Mouse (Mus musculus): ENCODE measurements around the gene Celf2. TPM values are rescaled to one million over a fixed set of nuclear protein-coding genes. Genes with fewer than 3 reads are reported as not detected.

Celf2 gene
- total RNA-seq, 2 experiments from 2014 or later: 92.8 to 223 TPM

DNA sequence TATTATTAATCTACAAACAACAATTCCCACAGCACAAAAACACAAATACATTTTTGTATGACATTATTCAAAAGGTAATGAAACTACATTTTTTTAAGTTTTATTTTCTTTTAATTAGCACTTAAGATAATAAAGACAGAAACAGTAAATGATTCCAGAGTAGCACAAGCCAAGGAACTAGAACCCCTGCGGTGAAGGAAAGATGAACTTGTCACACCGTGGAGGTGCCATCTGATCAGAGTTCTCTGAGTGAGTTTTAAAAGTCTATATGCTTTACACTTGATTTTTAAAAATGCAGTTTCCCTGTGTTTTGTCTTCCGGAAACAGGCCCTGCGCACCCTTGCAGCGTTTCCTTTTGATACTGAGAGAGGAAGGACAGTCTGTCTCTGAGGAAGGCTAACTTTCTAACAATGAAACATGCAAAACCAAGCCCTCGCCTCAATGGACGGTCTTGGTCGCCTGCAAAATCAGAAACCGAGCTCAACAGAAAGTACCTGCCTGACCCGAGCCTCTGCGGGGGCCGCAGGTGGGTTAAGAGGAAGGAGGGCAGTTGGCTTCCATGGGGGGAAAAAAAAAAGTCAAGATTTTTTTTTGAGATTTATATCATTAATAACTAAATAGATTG, 966.7 kb downstream of the Celf2 start:
- no peak for ATAC-seq (replicated peaks; ENCODE audit: poor library complexity, severe bottlenecking)

DNA sequence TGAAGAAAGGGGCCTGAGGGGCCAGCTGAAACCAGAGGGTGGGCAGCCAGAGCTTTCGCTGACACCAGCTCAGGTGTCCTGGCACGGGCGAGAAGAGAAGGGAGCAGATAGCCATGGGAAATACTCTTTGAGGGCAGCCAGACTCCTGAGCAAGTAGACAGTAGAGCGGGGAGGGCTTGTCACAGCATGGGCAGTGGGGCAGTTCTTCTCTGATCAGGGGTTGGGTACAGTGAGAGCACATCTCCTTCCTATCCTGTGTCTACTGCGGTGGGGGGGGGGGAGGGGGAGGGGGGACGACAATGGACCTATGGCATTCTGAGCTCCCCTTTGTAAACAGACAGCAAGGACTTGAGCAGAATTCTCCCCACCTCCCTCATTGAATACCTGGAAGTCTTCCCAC, 968.5 kb downstream of the Celf2 start:
- ATAC-seq (replicated peaks; ENCODE audit: poor library complexity, severe bottlenecking): no peak

DNA sequence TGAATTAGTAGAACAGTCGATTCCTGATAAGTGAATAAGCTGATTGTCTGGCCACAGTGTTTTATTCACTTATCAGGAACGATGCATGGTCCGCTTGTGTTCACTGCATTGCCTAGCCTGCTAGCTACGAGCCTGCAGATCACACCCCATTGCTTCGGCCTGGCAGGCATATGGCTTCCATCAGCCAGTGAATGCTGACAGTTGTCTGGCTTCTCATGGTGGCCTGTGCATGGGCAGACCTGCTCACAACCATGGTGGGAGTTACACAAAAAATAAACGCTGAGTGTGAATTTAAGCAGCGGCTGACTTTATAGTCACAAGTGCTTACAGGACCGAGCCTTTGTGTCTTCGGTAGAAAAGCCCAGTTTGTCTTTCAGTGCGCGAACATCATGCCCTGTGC, 969.3 kb downstream of the Celf2 start:
- no peak for ATAC-seq (replicated peaks; ENCODE audit: poor library complexity, severe bottlenecking)

DNA sequence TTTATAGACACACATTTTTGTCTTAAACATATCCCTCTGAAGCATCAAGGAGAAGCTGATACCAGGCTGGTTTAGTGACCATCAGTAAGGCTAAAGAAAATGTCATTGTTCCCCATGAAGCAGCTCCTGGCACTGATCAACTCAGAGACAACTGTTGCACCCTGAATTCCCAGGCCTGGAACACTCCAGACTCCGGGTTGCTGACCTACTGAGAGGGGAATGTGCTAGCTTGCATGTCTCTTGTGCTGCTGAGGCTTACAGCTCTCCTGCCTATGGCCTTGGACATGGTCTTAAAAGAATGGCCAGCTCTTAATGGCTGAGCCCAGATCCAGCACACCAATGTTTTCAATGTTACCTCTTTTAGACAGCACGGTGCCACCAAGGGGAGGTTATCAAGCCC, 970.9 kb downstream of the Celf2 start:
- ATAC-seq (replicated peaks; ENCODE audit: poor library complexity, severe bottlenecking): no peak

DNA sequence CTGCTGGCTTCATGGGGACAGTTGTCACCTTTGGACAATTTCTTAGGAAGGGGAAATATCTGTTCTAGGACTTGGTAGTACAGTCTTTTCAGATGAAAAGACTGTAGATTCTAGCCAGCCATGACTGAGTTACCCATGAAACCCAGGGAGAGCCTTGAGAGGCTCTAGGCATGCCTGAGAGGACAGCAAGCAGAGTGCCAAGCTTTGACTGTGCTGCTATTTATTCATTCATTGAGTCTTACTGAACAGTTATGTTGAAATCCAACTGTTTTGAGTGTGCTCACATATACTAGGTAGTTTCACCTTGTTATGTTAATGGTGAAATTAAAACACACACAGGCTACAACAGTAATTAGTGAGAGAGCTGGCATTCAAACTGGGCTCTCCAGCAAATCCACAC, 971.3 kb downstream of the Celf2 start:
- no peak for ATAC-seq (replicated peaks; ENCODE audit: poor library complexity, severe bottlenecking)

DNA sequence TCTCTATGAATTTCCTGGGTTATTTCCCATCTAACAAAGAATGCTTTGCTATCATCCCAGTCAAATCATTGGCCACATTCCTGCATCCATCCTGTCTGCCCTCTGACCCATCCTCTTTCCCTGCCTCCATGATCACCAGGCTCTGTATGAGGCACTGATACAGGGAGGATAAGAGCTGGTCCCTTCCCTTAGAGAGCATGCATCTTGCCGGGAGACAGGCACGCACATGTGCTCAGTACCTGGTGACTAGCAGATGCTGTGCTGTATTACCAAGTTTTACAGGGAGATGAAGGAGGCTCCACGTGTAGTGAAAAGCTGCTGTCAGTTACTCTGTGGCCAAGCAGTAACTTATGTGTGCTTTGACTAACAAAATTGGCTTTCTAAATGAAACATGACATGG, 972.0 kb downstream of the Celf2 start:
- ATAC-seq (replicated peaks; ENCODE audit: poor library complexity, severe bottlenecking): no peak

DNA sequence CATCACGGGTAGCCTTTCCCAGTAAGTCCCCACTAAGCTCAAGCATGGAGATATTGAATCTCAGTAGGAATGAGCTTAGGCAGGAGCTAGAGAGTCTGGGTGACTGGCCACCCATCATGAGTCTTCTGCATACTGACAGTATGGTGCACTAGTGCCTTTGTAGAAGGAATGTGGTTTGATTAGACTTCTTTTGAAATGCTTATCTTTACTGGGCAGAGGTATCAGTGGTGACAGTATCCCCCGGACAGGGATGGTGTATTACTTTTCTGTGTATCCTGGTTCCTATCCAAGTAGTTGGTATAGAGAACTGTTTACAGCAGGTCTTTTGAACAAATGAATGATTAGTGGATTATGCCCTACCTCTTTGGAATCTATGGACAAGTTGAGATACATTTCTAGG, 973.0 kb downstream of the Celf2 start:
- ATAC-seq (replicated peaks; ENCODE audit: poor library complexity, severe bottlenecking): no peak

DNA sequence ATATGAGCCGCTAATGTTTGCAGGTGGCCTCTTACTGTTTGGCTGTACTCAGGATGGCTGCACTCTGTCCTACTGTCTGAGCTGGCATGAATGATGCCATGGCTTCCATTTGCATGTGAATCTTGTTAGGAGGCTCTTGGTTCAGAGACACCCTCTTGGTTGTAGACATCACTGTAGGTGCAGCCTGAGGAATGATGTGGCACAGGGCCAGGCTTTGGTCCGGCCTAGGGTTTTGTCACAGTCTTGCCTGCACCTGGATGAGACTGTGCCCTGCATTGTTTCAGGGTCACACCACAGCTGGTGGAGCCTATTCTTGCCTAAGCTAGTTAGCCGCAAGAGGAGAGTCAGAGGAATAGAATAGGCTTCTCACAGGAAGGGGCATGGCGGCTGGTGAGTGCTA, 977.0 kb downstream of the Celf2 start:
- ATAC-seq (replicated peaks; ENCODE audit: poor library complexity, severe bottlenecking): no peak

DNA sequence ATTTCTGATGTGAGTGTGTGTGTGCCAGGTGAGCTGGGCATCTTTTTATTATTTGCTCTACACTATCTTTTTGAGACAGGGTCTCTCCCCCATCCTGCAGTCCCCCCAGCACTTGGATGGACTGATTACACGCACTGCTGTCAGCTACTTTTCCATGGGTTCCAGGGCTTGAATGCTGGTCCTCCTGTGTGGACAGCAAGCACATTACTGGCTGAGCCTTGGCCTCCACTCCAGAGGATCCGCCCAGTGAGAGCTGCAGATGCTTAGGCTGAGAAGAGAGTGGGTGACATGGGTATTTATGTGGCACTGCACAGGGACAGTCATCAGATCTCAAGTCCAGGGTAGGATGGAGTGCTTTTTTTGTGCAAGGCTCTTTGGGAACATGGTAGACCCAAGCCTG, 981.3 kb downstream of the Celf2 start:
- ATAC-seq (replicated peaks; ENCODE audit: poor library complexity, severe bottlenecking): no peak

DNA sequence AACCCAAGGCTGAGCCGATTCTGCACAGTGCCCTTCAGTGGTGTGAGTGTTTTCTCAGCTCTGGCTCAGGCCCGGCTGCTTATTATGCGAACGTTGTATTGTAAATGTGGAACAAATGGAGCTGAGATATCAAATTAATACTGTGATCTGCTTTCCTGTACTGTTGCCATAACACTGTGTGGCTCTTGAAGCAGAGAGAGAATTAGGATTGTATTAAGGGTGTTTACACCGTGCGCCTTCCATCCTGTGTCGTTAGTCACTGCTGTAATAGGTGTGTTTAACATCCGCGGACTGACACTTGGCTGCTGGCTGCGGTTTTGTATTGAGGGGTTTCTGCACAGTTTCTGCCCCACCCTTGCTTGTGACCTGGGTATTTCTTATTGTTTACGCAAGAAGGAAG, 982.5 kb downstream of the Celf2 start:
- ATAC-seq (replicated peaks; ENCODE audit: poor library complexity, severe bottlenecking): no peak

DNA sequence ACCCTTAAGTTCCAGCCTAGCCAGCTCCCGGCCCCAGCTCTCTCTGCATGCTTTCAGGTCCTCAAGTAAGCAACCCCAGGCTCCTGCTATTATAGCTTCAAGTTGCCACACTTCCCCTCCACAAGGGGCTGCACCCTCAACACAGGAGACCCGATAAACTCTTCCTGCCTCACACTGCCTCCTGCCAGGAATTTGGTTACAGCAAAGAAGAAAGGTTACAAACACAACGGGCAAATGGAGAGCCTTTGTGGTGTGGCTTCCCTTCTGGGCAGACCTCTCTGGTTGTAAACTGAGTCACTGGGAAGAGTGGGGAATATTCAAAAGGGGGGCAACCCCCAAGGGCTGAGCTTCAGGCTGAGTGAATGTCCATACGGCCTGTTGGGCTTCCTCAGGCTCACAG, 983.1 kb downstream of the Celf2 start:
- peak; percentile 25; the same call in 1 of the 2 replicates for ATAC-seq (replicated peaks; ENCODE audit: poor library complexity, severe bottlenecking)

DNA sequence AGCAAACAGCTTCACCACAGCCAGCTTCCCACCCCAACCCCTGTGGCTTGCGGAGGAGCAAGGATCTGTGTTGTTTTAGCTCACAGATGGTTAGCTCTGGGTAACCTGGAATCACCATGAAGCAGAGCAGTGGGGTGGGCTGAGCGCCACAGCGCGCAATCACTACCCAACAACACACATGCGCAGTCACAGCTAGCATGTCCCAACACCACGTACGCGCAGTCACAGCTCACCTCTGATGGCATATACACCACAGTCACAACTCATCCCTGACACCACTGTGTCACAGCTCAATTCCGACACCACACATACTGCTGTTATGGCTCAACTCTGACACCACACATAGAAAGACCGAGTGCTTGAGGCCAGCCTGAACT, 985.5 kb downstream of the Celf2 start:
- no peak for ATAC-seq (replicated peaks; ENCODE audit: poor library complexity, severe bottlenecking)

DNA sequence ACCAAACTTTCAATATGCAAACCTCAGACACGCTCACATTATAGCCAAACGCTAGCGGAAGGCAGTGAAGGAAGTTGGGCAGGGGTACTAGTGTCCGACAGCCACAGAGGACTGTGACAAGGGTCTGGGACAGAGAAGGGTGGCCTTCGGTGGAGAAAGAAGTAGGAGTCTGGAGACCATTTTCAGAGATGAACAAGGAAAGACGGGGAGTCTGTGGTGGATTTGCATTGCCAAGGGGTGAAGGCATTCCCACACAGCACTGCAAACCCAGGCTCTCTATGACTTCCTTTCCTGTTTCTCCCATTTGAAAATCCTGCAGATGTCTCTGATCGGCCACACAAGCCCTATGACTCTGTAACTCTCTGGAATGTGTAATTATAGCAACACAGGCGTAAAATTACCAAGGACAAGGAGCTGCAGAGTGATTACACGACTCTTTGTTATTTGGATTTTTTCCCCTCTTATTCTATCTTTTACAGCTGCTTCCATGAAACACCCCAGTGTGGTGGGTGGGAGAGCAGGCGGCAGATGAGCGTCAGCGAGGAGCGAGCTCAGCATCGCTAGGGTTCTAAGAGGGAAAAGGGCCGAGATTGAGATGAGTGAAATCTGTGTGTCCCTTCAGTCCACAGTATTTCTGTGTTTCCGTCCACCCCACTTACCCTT, 986.0 kb downstream of the Celf2 start:
- no peak for ATAC-seq (replicated peaks; ENCODE audit: poor library complexity, severe bottlenecking)

DNA sequence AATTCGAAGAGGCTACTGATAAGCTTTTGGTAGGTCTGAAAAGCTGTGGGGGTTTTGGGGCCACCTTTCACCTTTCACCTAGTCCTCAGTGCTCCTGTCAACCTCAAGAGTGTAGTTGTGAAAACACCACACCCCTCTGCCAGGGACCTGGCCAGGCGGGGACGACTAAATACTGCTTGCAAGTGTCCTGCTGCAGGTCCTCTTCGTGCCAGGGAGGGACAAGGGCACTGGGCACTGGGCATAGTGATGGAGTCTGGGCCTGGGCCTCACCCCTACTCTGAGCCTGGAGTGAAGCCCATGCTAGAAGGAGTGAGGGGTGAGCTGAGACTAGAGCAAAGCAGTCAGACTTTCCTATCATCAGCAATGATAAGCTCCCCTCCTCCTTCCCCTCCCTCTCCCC, 987.0 kb downstream of the Celf2 start:
- ATAC-seq (replicated peaks; ENCODE audit: poor library complexity, severe bottlenecking): no peak

DNA sequence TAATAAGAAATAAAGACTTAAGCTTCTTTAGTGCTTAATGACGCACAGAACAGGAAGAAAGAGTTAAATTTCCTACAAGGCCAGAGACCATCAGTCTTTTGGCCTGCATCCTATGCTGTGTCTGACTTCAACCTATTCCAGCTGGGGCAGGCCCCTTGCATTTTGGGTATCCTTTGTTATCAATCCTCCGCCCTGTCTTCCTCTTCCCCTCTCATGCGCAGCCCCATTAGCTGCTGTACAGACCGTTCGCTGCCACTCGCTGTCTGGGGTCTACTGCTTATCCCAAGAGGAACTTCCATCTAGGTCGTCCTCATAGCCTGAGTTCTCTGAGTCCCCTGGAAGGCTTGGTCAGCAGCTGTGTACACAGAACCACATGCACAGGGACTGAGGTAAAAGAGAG, 996.2 kb downstream of the Celf2 start:
- no peak for ATAC-seq (replicated peaks; ENCODE audit: poor library complexity, severe bottlenecking)

DNA sequence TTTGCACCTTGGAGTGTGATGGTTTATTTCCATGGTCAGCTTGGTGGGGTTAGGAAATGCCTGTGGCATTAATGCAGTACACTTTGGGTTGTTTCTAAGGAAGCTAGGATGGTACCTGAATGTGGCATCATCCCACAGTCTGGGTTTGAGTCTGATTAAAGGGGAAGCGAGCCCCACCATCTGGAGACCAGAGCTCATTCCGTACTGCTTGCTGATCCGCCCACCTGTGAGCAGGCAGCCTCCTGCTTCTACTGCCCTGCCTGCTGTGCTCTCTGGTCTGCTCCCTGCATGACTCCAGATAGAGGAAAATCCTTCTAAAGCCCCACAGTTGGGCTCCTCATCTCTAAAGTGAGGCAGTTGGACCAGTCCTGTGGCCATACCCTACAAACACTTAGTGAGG, 1002.3 kb downstream of the Celf2 start:
- no peak for ATAC-seq (replicated peaks; ENCODE audit: poor library complexity, severe bottlenecking)

DNA sequence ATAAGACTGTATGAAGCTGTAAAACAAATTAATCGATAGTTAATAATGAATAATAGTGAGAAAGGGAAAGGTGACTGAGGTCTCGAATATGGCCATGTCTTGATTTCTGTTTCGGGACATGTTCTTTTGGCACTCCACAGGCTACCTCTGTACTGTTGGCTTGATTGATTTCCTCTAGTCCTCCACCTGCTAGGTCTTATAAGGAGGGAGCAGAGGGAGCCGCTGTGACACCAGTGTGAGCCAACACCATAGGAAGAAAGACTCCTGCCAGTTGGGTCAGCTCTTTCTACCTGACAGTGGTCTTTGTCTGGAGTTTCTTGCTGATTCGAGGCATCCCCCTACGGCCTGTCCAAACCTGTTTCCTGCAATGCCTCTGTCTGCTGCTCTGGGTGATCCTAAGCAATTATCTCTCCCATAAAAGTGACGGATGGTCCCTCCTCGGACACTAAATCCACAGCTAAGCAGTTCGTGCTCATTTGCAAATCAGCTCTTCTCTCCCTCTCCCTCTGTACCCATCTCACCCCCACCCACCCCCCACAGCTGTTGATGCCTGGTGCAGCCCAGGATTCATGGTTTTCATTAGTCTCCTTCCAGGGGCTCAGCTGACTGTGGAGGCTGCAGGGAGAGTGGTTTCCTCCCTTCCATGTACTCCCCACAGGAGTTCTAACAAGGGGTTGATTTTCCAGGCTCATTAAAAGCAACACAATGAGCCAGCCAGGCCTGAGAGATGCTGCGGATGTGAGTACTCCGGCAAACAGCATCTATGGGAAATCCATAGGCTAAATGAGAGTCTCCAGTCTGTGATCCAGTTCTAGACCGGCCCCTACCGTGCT, 1003.2 kb downstream of the Celf2 start:
- no peak for ATAC-seq (replicated peaks; ENCODE audit: poor library complexity, severe bottlenecking)

DNA sequence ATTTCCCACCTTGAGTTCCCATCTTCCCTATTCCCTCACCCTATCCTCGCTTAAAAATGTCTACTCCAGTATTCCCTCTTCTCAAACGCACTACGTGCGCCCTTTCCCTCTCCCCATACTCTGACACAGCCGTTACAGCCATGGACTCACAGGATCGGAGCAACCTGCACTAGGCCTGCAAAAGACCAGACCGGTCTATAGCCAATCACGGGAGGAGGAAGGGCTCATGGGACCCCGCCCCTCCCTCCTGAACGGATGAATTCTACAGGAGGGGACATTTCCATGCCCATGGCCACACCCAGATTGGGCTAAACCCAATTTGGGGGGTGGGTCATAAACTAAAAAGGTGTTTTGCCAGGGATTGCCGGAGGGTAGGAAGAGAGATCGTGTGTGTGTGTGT, 1003.8 kb downstream of the Celf2 start:
- no peak for ATAC-seq (replicated peaks; ENCODE audit: poor library complexity, severe bottlenecking)

DNA sequence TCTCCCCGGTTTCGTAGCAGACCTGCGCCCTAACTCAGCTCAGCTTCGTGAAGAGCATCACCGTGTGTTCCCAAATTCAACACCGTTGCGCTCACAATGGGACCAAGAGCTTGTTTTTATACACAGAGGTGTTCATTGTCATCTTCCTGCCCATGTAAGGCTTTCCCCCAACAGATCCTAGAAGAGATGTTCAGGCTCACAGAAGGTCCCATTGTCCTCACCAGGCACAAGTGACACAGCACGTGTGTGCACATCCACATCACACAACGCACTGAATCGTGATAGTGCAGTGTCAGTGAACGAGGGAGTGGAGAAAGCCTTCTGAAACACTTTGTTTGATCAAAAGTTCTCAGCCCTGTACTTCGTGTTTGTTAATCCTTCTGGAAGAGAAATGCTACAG, 1011.3 kb downstream of the Celf2 start:
- no peak for ATAC-seq (replicated peaks; ENCODE audit: poor library complexity, severe bottlenecking)

DNA sequence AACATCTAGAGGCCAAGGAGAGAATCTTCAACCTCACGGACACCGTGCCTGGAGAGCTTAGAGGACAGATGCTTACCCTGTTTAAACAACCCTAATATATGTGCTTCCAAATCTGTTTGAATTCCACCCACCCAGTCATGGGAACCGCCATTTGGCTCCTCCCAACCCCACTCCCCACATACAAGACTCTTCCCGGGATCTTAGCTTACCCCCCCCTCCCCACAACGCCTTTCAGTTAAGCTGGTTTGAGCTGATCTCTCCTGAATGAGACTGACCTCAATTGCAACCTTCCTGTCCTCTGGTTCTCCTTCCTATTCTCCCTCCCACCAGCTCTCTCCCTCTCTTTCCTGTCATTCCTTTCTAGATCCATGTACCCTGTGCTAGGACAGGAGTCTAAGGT, 1011.7 kb downstream of the Celf2 start:
- ATAC-seq (replicated peaks; ENCODE audit: poor library complexity, severe bottlenecking): no peak

DNA sequence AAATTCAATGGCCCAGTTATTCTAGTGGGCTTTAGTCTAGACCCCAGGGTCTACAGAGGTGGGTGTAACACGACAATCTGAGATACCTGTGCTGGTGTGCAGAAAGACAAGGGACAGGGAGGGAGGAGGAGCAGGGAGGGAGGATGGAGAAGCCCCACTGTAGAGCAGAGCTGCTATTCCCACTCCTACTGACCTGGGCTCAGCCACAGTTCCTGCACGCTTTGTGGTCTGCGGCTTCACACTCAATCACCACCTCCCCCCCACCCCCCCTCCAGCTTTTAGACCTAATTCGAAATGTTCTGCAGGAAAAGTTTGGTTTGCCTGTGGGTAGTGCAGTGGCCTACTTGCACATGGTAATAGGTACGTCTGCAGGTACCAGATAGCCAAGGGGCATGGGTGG, 1015.5 kb downstream of the Celf2 start:
- ATAC-seq (replicated peaks; ENCODE audit: poor library complexity, severe bottlenecking): peak; percentile 55

DNA sequence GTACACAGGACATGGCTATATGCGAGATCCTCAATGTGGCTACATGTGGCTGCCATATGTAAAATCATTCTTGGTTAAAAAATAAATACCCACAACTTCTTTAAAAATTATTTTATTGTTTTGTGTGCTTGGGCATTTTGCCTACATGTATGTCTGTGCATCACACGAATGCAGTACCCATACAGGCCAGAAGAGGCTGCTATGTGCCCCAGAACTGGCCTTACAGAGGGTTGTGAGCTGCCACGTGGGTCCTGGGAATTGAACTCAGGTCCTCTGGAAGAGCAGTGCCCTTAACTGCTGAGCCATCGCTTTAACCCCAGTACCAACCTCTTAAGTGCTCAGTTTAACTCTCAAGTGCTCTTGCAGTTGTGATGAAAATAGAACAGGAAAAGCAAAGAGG, 1018.5 kb downstream of the Celf2 start:
- no peak for ATAC-seq (replicated peaks; ENCODE audit: poor library complexity, severe bottlenecking)

Data from granulocyte monocyte progenitor cell, adult 5-6 weeks (primary cell).